Mouse (Mus musculus) MEL (cell line): Measurements from ENCODE around the gene Gcnt2. TPM values are rescaled to one million over a fixed set of nuclear protein-coding genes. Genes with fewer than 3 reads are reported as not detected.

Source experiments
- DNase-seq: peaks from one replicate; pipeline ENCODE4 v3.0.0; 2011; ENCODE audit warnings: low read depth, low spot score
- H3K27ac ChIP-seq: 2 replicates; pipeline ENCODE4 v1.5.1; 2012; ENCODE audit warnings: low read depth, mild to moderate bottlenecking, control low read depth, low read length, moderate library complexity; ENCODE audit not compliant: control insufficient read depth
- H3K27me3 ChIP-seq, 2 experiments: fragments of 150-350 bp in 1 of 2; sonication (generic) in 1 of 2; 2 replicates each; pipeline ENCODE4 v1.6.1; 2012; ENCODE audit warnings: low read length in 2 of 2, mild to moderate bottlenecking in 2 of 2, improper control_type of control experiment in 1 of 2, moderate library complexity in 1 of 2; ENCODE audit not compliant: insufficient read depth in 2 of 2, control insufficient read depth in 1 of 2
- H3K36me3 ChIP-seq, 2 experiments: 2 replicates each; pipeline ENCODE4 v1.6.1; 2012 to 2014; ENCODE audit warnings: low read length in 2 of 2, improper control_type of control experiment in 1 of 2, inconsistent platforms in 1 of 2, mild to moderate bottlenecking in 1 of 2; ENCODE audit not compliant: insufficient read depth in 2 of 2, control insufficient read depth in 1 of 2
- H3K4me1 ChIP-seq, 2 experiments: fragments of 150-350 bp in 1 of 2; sonication (generic) in 1 of 2; 2 replicates each; pipeline ENCODE4 v1.6.1; 2012; ENCODE audit warnings: low read length in 2 of 2, improper control_type of control experiment in 1 of 2, mild to moderate bottlenecking in 1 of 2; ENCODE audit not compliant: insufficient read depth in 2 of 2, control insufficient read depth in 1 of 2
- H3K4me3 ChIP-seq, 2 experiments: fragments of 150-350 bp in 1 of 2; sonication (generic) in 1 of 2; 2 replicates each; pipeline ENCODE4 v1.5.1; 2012; ENCODE audit warnings: low read depth in 2 of 2, low read length in 2 of 2, mild to moderate bottlenecking in 2 of 2, moderate library complexity in 2 of 2, control low read depth in 1 of 2, improper control_type of control experiment in 1 of 2; ENCODE audit not compliant: control insufficient read depth in 1 of 2, insufficient read depth in 1 of 2
- H3K79me2 ChIP-seq: 2 replicates; pipeline ENCODE4 v1.6.1; 2012; ENCODE audit warnings: mild to moderate bottlenecking, low read length, moderate library complexity; ENCODE audit not compliant: control insufficient read depth, poor library complexity, insufficient read depth
- H3K9ac ChIP-seq: 2 replicates; pipeline ENCODE4 v1.6.1; 2012; ENCODE audit warnings: low read depth, mild to moderate bottlenecking, control low read depth, low read length, moderate library complexity; ENCODE audit not compliant: control insufficient read depth, poor library complexity, severe bottlenecking
- H3K9me3 ChIP-seq: fragments of 150-350 bp; sonication (generic); replicated peaks from 2 replicates; pipeline ENCODE4 v1.6.1; 2012; ENCODE audit warnings: mild to moderate bottlenecking, low read length, improper control_type of control experiment, moderate library complexity; ENCODE audit not compliant: insufficient read depth
- CHD1 ChIP-seq: IDR thresholded peaks from 2 replicates; pipeline ENCODE4 v1.6.1; 2012; ENCODE audit warnings: low read depth, mild to moderate bottlenecking, inconsistent platforms, low read length, improper control_type of control experiment
- GABPA ChIP-seq: IDR thresholded peaks from 2 replicates; pipeline ENCODE4 v1.6.1; 2012; ENCODE audit warnings: low read depth, mild to moderate bottlenecking, inconsistent platforms, low read length, improper control_type of control experiment, moderate library complexity
- GATA1 ChIP-seq: IDR thresholded peaks from 2 replicates; pipeline ENCODE4 v1.6.1; 2011; ENCODE audit warnings: low read depth, low read length, improper control_type of control experiment
- HCFC1 ChIP-seq: IDR thresholded peaks from 2 replicates; pipeline ENCODE4 v1.6.1; 2012; ENCODE audit warnings: low read depth, mild to moderate bottlenecking, inconsistent platforms, low read length, improper control_type of control experiment, moderate library complexity
- KAT2A ChIP-seq: conservative IDR thresholded peaks from 2 replicates; pipeline ENCODE4 v1.6.1; 2012; ENCODE audit warnings: low read depth, low read length, improper control_type of control experiment, inconsistent platforms
- MAZ ChIP-seq: IDR thresholded peaks from 2 replicates; pipeline ENCODE4 v1.6.1; 2012; ENCODE audit warnings: low read depth, mild to moderate bottlenecking, inconsistent platforms, low read length, improper control_type of control experiment
- MYB ChIP-seq: IDR thresholded peaks from 2 replicates; pipeline ENCODE4 v1.6.1; 2011; ENCODE audit warnings: mild to moderate bottlenecking, low read depth, low read length, improper control_type of control experiment
- MYC ChIP-seq: IDR thresholded peaks from 2 replicates; pipeline ENCODE4 v1.6.1; 2011; ENCODE audit warnings: low read depth, mild to moderate bottlenecking, low read length, improper control_type of control experiment, moderate library complexity
- NRF1 ChIP-seq: IDR thresholded peaks from 2 replicates; pipeline ENCODE4 v1.6.1; 2014; ENCODE audit warnings: low read depth, mild to moderate bottlenecking, inconsistent platforms, low read length, improper control_type of control experiment, moderate library complexity; ENCODE audit not compliant: poor library complexity, insufficient read depth, severe bottlenecking
- POLR2A ChIP-seq, 2 experiments: IDR thresholded peaks; 2 replicates each; pipeline ENCODE4 v1.6.1; 2011 to 2012; ENCODE audit warnings: low read length in 2 of 2, mild to moderate bottlenecking in 2 of 2, control low read depth in 1 of 2, improper control_type of control experiment in 1 of 2, low read depth in 1 of 2, moderate library complexity in 1 of 2; ENCODE audit not compliant: control insufficient read depth in 1 of 2, insufficient read depth in 1 of 2, poor library complexity in 1 of 2
- POLR2AphosphoS2 ChIP-seq: IDR thresholded peaks from 2 replicates; pipeline ENCODE4 v1.6.1; 2011; ENCODE audit warnings: low read length, improper control_type of control experiment
- RAD21 ChIP-seq: IDR thresholded peaks from 2 replicates; pipeline ENCODE4 v1.6.1; 2011; ENCODE audit warnings: mild to moderate bottlenecking, low read depth, low read length, improper control_type of control experiment
- RCOR1 ChIP-seq: IDR thresholded peaks from 2 replicates; pipeline ENCODE4 v1.6.1; 2012; ENCODE audit warnings: low read depth, mild to moderate bottlenecking, inconsistent platforms, low read length, improper control_type of control experiment
- SMC3 ChIP-seq: IDR thresholded peaks from 2 replicates; pipeline ENCODE4 v1.6.1; 2011; ENCODE audit warnings: low read depth, low read length, improper control_type of control experiment
- TAL1 ChIP-seq: IDR thresholded peaks from 2 replicates; pipeline ENCODE4 v1.6.1; 2012; ENCODE audit warnings: mild to moderate bottlenecking, inconsistent platforms, low read length, moderate library complexity, mixed read lengths
- TCF12 ChIP-seq: IDR thresholded peaks from 2 replicates; pipeline ENCODE4 v1.6.1; 2014; ENCODE audit warnings: low read depth, mild to moderate bottlenecking, inconsistent platforms, low read length, improper control_type of control experiment, moderate library complexity
- USF2 ChIP-seq, 2 experiments: IDR thresholded peaks; 2 replicates each; pipeline ENCODE4 v1.6.1; 2011 to 2012; ENCODE audit warnings: improper control_type of control experiment in 2 of 2, low read length in 2 of 2, borderline replicate concordance in 1 of 2, inconsistent platforms in 1 of 2, low read depth in 1 of 2, mild to moderate bottlenecking in 1 of 2; ENCODE audit not compliant: insufficient read depth in 1 of 2
- ZKSCAN1 ChIP-seq: IDR thresholded peaks from 2 replicates; pipeline ENCODE4 v1.6.1; 2012; ENCODE audit warnings: low read depth, mild to moderate bottlenecking, inconsistent platforms, low read length, improper control_type of control experiment, moderate library complexity
- ZMIZ1 ChIP-seq: IDR thresholded peaks from 2 replicates; pipeline ENCODE4 v1.6.1; 2012; ENCODE audit warnings: low read depth, mild to moderate bottlenecking, inconsistent platforms, low read length, improper control_type of control experiment, moderate library complexity
- polyA plus RNA-seq, 2 experiments: library from polyadenylated mRNA; stranded (reverse) in 1 of 2; unstranded in 1 of 2; fragments of >175 nt in 1 of 2; fragments of >200 nt in 1 of 2; gene quantifications; 2 replicates each; pipeline versions ENCODE4 v1.2.1 to v1.2.4; 2012; ENCODE audit warnings: low replicate concordance in 2 of 2, low read depth in 1 of 2; ENCODE audit not compliant: insufficient read length in 2 of 2, insufficient read depth in 1 of 2, missing spikeins in 1 of 2
- total RNA-seq: library from RNA; depleted of rRNA; stranded (reverse); fragments of 300-350 nt; gene quantifications from 2 replicates; pipeline ENCODE4 v1.2.3, GENCODE M21; 2012

Gene Gcnt2
- total and polyA plus RNA-seq, 3 experiments: 0.03 to 0.04 TPM; not detected in 1

DNA sequence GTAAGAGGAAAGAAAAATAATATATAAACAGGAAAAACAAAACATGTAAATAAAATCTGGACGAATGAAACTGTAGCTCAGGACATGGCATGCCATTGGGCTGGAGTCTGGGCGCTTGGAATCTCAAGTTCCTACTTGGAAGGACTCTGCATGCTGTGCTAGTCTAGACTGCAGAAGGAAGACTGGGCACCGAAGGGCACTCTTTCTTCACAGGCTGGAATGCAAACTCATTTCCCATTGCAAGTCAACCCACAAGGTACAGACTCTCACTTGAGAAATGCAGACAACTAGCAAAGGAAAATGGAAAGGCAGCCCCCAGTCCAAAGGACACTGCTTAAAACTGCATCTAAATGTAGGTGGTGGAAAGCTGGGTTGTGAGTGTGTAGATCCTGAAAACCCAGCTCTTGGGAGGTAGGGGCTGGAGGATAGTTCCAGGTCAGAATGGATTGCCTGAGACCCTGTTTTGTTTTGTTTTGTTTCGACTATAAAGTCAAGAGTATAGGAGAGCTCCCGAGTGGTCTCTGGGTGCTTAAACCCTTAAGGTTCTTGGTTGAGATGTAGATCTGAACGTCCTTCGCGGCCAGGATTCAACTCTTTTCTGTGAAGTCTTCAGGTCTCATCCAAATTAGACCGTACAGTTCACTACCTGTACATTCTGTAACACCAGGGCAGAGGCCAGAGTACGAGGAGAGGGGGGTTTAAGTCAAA, 26.5 kb downstream of the Gcnt2 start:
- Histone ChIP-seq H3K36me3 (peaks cover 0 to 4% of the 10 kb centered on the region in 2 experiments; a peak in 2 of 4 replicates), H3K9me3 (no peaks in the 10 kb centered on the region), H3K27ac (no peak overlapping the region), H3K79me2 (no peaks in the 10 kb centered on the region), H3K4me1 (peaks cover 2 to 7% of the 10 kb centered on the region in 2 experiments), H3K27me3 (no peaks in the 10 kb centered on the region), H3K9ac (no peak overlapping the region), H3K4me3 (no peak overlapping the region)
- TF ChIP-seq MAZ (no peak), USF2 (IDR thresholded peaks at IDR 0.05; ENCODE audit: borderline replicate concordance in 1 of 2, insufficient read depth in 1 of 2, low read depth in 1 of 2, low read length in 2 of 2) (no peak), TCF12 (no peak), SMC3 (no peak), POLR2AphosphoS2 (no peak), MYB (no peak), RCOR1 (no peak), HCFC1 (no peak), ZKSCAN1 (no peak), GATA1 (no peak), GABPA (no peak), RAD21 (no peak)
- TF ChIP-seq, all 39 proteins: peak for 0
- DNase-seq: no peak

DNA sequence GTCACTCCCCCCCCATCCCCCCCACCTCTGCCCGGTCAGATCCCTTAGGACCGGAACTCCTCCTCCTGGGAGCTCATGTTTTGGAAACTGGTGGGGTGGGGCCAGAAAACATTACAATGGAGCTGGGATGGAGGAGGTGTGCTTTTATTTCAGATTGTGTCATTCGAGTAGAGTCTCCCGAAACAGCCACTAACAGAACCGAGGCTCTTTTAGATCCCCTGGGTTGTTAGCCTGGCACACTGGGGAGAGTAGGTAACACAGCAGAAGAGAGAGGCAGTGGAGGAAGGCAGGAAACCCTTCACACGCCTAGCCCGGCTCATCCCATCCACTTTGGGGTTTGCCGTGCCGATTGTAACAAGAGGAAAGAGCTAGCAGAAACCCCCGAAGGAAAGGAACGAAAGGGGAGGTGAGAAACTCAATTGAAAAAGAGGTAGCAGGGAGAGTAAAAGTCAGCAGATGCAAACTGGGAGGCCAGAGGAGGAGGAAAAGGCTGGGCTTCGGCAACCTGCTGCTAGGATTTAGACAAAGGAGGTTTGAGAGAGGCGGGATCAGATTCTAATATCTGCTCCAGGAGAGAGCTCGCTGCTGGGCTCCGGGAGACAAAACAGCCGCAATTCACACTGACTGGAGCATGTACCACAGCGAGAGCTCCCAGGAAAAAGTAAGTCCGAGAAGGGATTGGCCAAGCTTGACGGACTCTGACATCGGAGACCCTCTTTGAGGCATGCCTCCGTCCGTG, 27.3 kb downstream of the Gcnt2 start:
- no peaks in the 10 kb centered on the region for H3K9me3 ChIP-seq

More for the DNA sequence above, 27.3 kb downstream of the Gcnt2 start:
- TF ChIP-seq RAD21 (no peak), POLR2A (IDR thresholded peaks at IDR 0.05; ENCODE audit: control insufficient read depth in 1 of 2, insufficient read depth in 1 of 2, low read depth in 1 of 2, low read length in 2 of 2, poor library complexity in 1 of 2) (no peak), TAL1 (no peak), KAT2A (no peak), MYC (no peak), HCFC1 (no peak), USF2 (IDR thresholded peaks at IDR 0.05; ENCODE audit: borderline replicate concordance in 1 of 2, insufficient read depth in 1 of 2, low read depth in 1 of 2, low read length in 2 of 2) (no peak), CHD1 (no peak), NRF1 (no peak), ZMIZ1 (no peak), SMC3 (no peak)
- peaks cover 0 to 9% of the 10 kb centered on the region in 2 experiments; a peak in 2 of 4 replicates for H3K36me3 ChIP-seq
- no peak overlapping the region for H3K9ac ChIP-seq
- H3K4me1 ChIP-seq: peaks cover 4 to 14% of the 10 kb centered on the region in 2 experiments
- H3K79me2 ChIP-seq: no peaks in the 10 kb centered on the region
- no peaks in the 10 kb centered on the region for H3K27me3 ChIP-seq
- no peak overlapping the region for H3K27ac ChIP-seq
- H3K4me3 ChIP-seq: no peak overlapping the region
- DNase-seq: no peak
